ENCODE assay signal across 27 mouse cellular contexts in genomic region chr6:72165907-72166306, GRCm38 (mm10).
"Had no signal": no experiment of that assay in that cellular context is flagged by ENCODE, and none has a peak within 500 bp of the region (broad histone marks: within the 10 kb centered on the region; RNA-seq: fewer than 3 reads in every experiment).

No protein-coding gene starts in this region.

- H3K9ac ChIP-seq: embryonic facial prominence, embryonic 12.5 days; embryonic facial prominence, embryonic 13.5 days; embryonic facial prominence, embryonic 15.5 days; forebrain, embryonic 12.5 days; forebrain, embryonic 13.5 days; forebrain, embryonic 15.5 days; forebrain, postnatal 0 days had no signal

- H3K36me3 ChIP-seq: embryonic facial prominence, embryonic 10.5 days; embryonic facial prominence, embryonic 12.5 days; embryonic facial prominence, embryonic 13.5 days; embryonic facial prominence, embryonic 15.5 days; forebrain, embryonic 10.5 days; forebrain, embryonic 12.5 days; forebrain, embryonic 15.5 days had no signal

- H3K27ac ChIP-seq: embryonic facial prominence, embryonic 10.5 days; embryonic facial prominence, embryonic 12.5 days; embryonic facial prominence, embryonic 13.5 days; embryonic facial prominence, embryonic 15.5 days; forebrain, embryonic 10.5 days; forebrain, embryonic 12.5 days; forebrain, embryonic 13.5 days; forebrain, embryonic 15.5 days; gastrocnemius, adult 2 months; heart, adult 2 months had no signal

- H3K4me3 ChIP-seq: embryonic facial prominence, embryonic 10.5 days; embryonic facial prominence, embryonic 12.5 days; embryonic facial prominence, embryonic 13.5 days; embryonic facial prominence, embryonic 15.5 days; erythroblast, embryonic 14.5 days; forebrain, embryonic 10.5 days; forebrain, embryonic 12.5 days; forebrain, embryonic 13.5 days; forebrain, embryonic 15.5 days; gastrocnemius, adult 2 months; heart, adult 2 months had no signal

- H3K4me1 ChIP-seq: forebrain, embryonic 12.5 days had no signal

- H3K9me3 ChIP-seq: embryonic facial prominence, embryonic 10.5 days; embryonic facial prominence, embryonic 12.5 days; embryonic facial prominence, embryonic 13.5 days; embryonic facial prominence, embryonic 15.5 days; forebrain, embryonic 10.5 days; forebrain, embryonic 12.5 days; forebrain, embryonic 13.5 days; forebrain, embryonic 15.5 days had no signal

- ATAC-seq: forebrain, embryonic 13.5 days; forebrain, embryonic 14.5 days; forebrain, embryonic 15.5 days; forebrain, embryonic 16.5 days; forebrain, postnatal 0 days had no signal

- H3K4me2 ChIP-seq: embryonic facial prominence, embryonic 12.5 days; embryonic facial prominence, embryonic 13.5 days; embryonic facial prominence, embryonic 15.5 days; forebrain, embryonic 12.5 days; forebrain, embryonic 13.5 days; forebrain, embryonic 15.5 days had no signal

- H3K27me3 ChIP-seq: embryonic facial prominence, embryonic 12.5 days; embryonic facial prominence, embryonic 13.5 days; embryonic facial prominence, embryonic 15.5 days; forebrain, embryonic 12.5 days; forebrain, embryonic 13.5 days; forebrain, embryonic 15.5 days had no signal

- DNase-seq: cerebellum, adult 9-10 months; cerebellum, adult 9-11 months; cerebellum, postnatal 10 days; cerebellum, postnatal 14 days; cerebellum, postnatal 25 days; cerebellum, postnatal 36 days; embryo, embryonic 11 days; forebrain, postnatal 0 days; gastrocnemius, adult 2 months; gastrocnemius, postnatal 10 days; gastrocnemius, postnatal 14 days; gastrocnemius, postnatal 25 days; gastrocnemius, postnatal 36 days; heart, adult 11 months; heart, adult 18-20 months; heart, adult 2 months had no signal
